Mouse (Mus musculus) midbrain, embryonic 10.5 days (tissue): Measurements from ENCODE around the gene Olfr1221. TPM values are rescaled to one million over a fixed set of nuclear protein-coding genes. Genes with fewer than 3 reads are reported as not detected.

Experiments
- polyA plus RNA-seq: library from polyadenylated mRNA; unstranded; fragments of >200 nt; fragmentation: Nextera tagmentation; extraction: Ambion mirVana; gene quantifications from 2 replicates; pipeline ENCODE4 v1.2.1, GENCODE M21; 2016

The Olfr1221 gene
- polyA plus RNA-seq, 1 experiment from 2014 or later = not detected

Other genes with a start within 250 kb of the Olfr1221 start
- not detected in 2 replicates for gene Olfr1208, start 215.0 kb downstream of the Olfr1221 start, polyA plus RNA-seq
- not detected in 2 replicates for gene Olfr1209, start 202.1 kb downstream of the Olfr1221 start, polyA plus RNA-seq
- gene Olfr1211, start 179.2 kb downstream of the Olfr1221 start, polyA plus RNA-seq = not detected in 2 replicates
- not detected in 2 replicates for gene Olfr1212, start 163.3 kb downstream of the Olfr1221 start, polyA plus RNA-seq
- not detected in 2 replicates for gene Gm13762, start 137.0 kb downstream of the Olfr1221 start, polyA plus RNA-seq
- not detected in 2 replicates for gene Olfr1214, start 124.6 kb downstream of the Olfr1221 start, polyA plus RNA-seq
- not detected in 2 replicates for gene Olfr1215, start 110.3 kb downstream of the Olfr1221 start, polyA plus RNA-seq
- not detected in 2 replicates for gene Olfr1216, start 98.9 kb downstream of the Olfr1221 start, polyA plus RNA-seq
- gene Olfr1217, start 85.2 kb downstream of the Olfr1221 start, polyA plus RNA-seq = not detected in 2 replicates
- not detected in 2 replicates for gene Olfr1218, start 56.1 kb downstream of the Olfr1221 start, polyA plus RNA-seq
- not detected in 2 replicates for gene Olfr1219, start 33.8 kb downstream of the Olfr1221 start, polyA plus RNA-seq
- gene Olfr1220, start 10.4 kb downstream of the Olfr1221 start, polyA plus RNA-seq = not detected in 2 replicates
- not detected in 2 replicates for gene Olfr1222, start 15.8 kb upstream of the Olfr1221 start, polyA plus RNA-seq
- gene Olfr1223, start 34.3 kb upstream of the Olfr1221 start, polyA plus RNA-seq = not detected in 2 replicates
- not detected in 2 replicates for gene Olfr1224-ps1, start 46.8 kb upstream of the Olfr1221 start, polyA plus RNA-seq
- not detected in 2 replicates for gene Olfr1225, start 57.4 kb upstream of the Olfr1221 start, polyA plus RNA-seq
- gene Olfr1226, start 82.8 kb upstream of the Olfr1221 start, polyA plus RNA-seq = not detected in 2 replicates
- not detected in 2 replicates for gene Olfr1228, start 136.8 kb upstream of the Olfr1221 start, polyA plus RNA-seq
- gene Olfr1229, start 170.7 kb upstream of the Olfr1221 start, polyA plus RNA-seq = not detected in 2 replicates
- gene Olfr1230, start 180.0 kb upstream of the Olfr1221 start, polyA plus RNA-seq = not detected in 2 replicates
- gene Olfr1231, start 189.8 kb upstream of the Olfr1221 start, polyA plus RNA-seq = not detected in 2 replicates
- not detected in 2 replicates for gene Olfr1232, start 212.4 kb upstream of the Olfr1221 start, polyA plus RNA-seq
- not detected in 2 replicates for gene Olfr1233, start 225.1 kb upstream of the Olfr1221 start, polyA plus RNA-seq
- not detected in 2 replicates for gene Olfr1234, start 247.6 kb upstream of the Olfr1221 start, polyA plus RNA-seq